Mouse (Mus musculus) spleen, postnatal 14 days (tissue): Measurements from ENCODE around the gene Rai14.

Experiments
- DNase-seq, 2 experiments: peaks; one replicate each; pipeline ENCODE4 v3.0.0; 2021 to 2022; ENCODE audit warnings: low spot score in 2 of 2

The Rai14 gene

GRCm38 (mm10) chr15:10618276-10618675, 96.1 kb downstream of the Rai14 start:
- DNase-seq = no peak

- no peak for DNase-seq
These were observed 98.4 kb downstream of the Rai14 start for GRCm38 (mm10) chr15:10616001-10616400.

- DNase-seq = no peak
These were observed 103.4 kb downstream of the Rai14 start for GRCm38 (mm10) chr15:10611040-10611439.

GRCm38 (mm10) chr15:10609107-10609506, 105.3 kb downstream of the Rai14 start:
- DNase-seq = no peak

- DNase-seq = no peak
These were observed 105.8 kb downstream of the Rai14 start for GRCm38 (mm10) chr15:10608508-10609098.

- no peak for DNase-seq
These were observed 115.0 kb downstream of the Rai14 start for GRCm38 (mm10) chr15:10599413-10599812.

- no peak for DNase-seq
These were observed 115.9 kb downstream of the Rai14 start for GRCm38 (mm10) chr15:10598259-10599225.

- DNase-seq = no peak
These were observed 117.6 kb downstream of the Rai14 start for GRCm38 (mm10) chr15:10596871-10597270.

GRCm38 (mm10) chr15:10595408-10595807, 119.0 kb downstream of the Rai14 start:
- DNase-seq = no peak

GRCm38 (mm10) chr15:10594910-10595309, 119.5 kb downstream of the Rai14 start:
- no peak for DNase-seq

GRCm38 (mm10) chr15:10593094-10593493, 121.3 kb downstream of the Rai14 start:
- DNase-seq = no peak

- no peak for DNase-seq
These were observed 127.9 kb downstream of the Rai14 start for GRCm38 (mm10) chr15:10586565-10586964.

GRCm38 (mm10) chr15:10584359-10585187, 129.9 kb downstream of the Rai14 start:
- no peak for DNase-seq

GRCm38 (mm10) chr15:10583408-10583807, 131.0 kb downstream of the Rai14 start:
- DNase-seq = peak; percentile 21 to 59

- no peak for DNase-seq
These were observed 135.3 kb downstream of the Rai14 start for GRCm38 (mm10) chr15:10579159-10579558.

GRCm38 (mm10) chr15:10566486-10566885, 147.9 kb downstream of the Rai14 start:
- DNase-seq = no peak

GRCm38 (mm10) chr15:10564201-10564600, 150.2 kb downstream of the Rai14 start:
- DNase-seq = no peak

GRCm38 (mm10) chr15:10562281-10562680, 152.1 kb downstream of the Rai14 start:
- DNase-seq = no peak

GRCm38 (mm10) chr15:10560005-10560404, 154.4 kb downstream of the Rai14 start:
- no peak for DNase-seq

- no peak for DNase-seq
These were observed 156.0 kb downstream of the Rai14 start, which contains the start of gene Ttc23l for GRCm38 (mm10) chr15:10558465-10558864. TSS of gene Ttc23l (minus strand) at chr15:10558668.

GRCm38 (mm10) chr15:10554336-10554735, 160.1 kb downstream of the Rai14 start:
- DNase-seq = no peak
